Mouse (Mus musculus): ENCODE measurements around the gene Izumo1r. TPM values are rescaled to one million over a fixed set of nuclear protein-coding genes. Genes with fewer than 3 reads are reported as not detected.

Izumo1r gene
- polyA plus RNA-seq, 1 experiment from 2014 or later = 0.13 TPM

DNA sequence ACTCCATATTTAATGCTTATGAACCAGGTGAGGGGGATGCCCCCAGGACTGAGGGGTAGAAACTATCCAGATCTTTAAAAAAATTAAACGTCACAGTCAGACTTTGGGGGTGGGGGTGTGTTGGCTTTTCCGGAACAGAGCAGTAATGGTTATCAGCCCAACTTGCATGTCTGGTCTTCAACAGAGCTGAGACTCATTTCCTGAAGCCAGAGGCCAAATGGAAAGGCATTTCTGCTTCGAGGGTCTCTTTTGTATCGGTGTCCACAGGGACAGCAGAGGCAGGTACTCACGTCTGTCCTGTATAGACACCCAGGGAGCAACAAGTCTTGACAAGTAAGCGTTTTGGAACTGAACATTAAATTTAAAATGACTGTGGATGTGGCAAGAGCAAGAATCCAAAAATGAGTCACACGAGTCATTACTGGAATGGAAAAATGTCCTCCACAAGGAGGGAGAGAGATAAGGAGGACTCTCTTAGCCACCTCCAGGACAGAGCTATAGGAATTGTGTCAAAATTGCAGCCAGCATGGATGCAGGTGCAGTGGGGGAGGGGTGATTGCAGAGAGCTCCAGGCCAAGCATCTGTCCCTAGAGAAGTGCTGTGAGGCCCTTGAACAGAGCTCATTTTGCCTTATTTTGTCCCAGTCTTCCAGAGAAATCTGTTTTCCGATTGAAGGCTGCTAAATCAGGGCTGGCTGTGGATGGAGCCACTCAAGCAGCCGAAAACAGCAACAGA is 1.2 kb upstream of the Izumo1r start:
- Histone ChIP-seq H3K4me1 (replicated peaks) (peaks cover 31% of the 10 kb centered on the region), H3K9me3 (replicated peaks) (no peaks in the 10 kb centered on the region), H3K9ac (no peak overlapping the region), H3K27me3 (0 out of 2 replicates have a peak, but pooled peaks cover 8% of the 10 kb centered on the region), H3K4me3 (no peak overlapping the region), H3K36me3 (no peaks in the 10 kb centered on the region), H3K27ac (0 out of 2 replicates have a peak overlapping the region, but pooled peaks have one; percentile 16), H3K4me2 (no peak overlapping the region)
- WGBS = 25% methylated on average over 9 of the region's 9 CpGs
- ATAC-seq (replicated peaks; ENCODE audit: insufficient number of reproducible peaks, insufficient read depth, low FRiP score, low read depth) = no peak

DNA sequence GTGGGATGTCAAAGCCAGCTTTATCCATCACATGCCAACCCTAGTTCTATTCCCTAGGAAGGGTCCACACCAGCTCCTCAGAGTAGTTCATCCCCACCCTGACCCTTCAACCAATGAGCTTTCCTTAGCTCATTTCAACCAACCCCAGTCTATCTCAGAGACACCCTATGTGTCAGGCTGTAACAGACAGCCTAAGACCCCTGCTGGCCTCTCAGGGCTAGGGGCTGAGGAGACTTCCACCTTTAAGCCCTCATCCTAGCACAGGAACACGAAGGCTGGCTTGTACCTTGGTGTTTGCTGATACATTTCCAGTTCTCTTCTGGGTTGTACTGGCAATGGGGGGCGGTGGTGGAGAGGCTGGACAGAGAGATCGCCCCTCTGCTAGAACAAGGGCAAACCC is 743 bp downstream of the Izumo1r start:
- Histone ChIP-seq H3K9ac (no peak overlapping the region), H3K27ac (no peak overlapping the region), H3K4me2 (no peak overlapping the region), H3K4me1 (replicated peaks) (peaks cover 29% of the 10 kb centered on the region), H3K27me3 (0 out of 2 replicates have a peak, but pooled peaks cover 8% of the 10 kb centered on the region), H3K4me3 (no peak overlapping the region), H3K36me3 (no peaks in the 10 kb centered on the region), H3K9me3 (replicated peaks) (no peaks in the 10 kb centered on the region)
- ATAC-seq (replicated peaks; ENCODE audit: insufficient number of reproducible peaks, insufficient read depth, low FRiP score, low read depth) = no peak
- 86% methylated on average over 3 of the region's 3 CpGs for WGBS

DNA sequence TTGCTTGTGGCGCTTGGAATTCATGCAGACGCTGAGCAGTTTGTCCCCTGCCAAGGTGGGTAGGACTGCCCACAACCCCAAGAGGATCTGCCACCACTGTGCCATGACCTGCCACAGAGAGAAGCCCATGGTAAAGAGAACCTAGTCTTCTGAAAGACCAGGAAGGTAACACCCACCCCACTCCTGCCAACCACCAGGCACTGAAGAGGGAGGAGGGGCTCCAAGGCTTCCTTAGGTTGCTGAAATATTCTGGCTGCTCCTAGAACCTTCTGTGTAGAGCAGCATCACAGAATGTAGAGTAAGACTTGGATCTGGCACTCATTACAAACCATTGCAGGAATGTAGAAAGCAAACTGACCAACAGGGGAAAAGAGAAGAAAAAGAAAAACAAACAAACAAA is 1.3 kb downstream of the Izumo1r start:
- WGBS = 80% methylated on average over 2 of the region's 2 CpGs
- ATAC-seq (replicated peaks; ENCODE audit: insufficient number of reproducible peaks, insufficient read depth, low FRiP score, low read depth) = no peak

DNA sequence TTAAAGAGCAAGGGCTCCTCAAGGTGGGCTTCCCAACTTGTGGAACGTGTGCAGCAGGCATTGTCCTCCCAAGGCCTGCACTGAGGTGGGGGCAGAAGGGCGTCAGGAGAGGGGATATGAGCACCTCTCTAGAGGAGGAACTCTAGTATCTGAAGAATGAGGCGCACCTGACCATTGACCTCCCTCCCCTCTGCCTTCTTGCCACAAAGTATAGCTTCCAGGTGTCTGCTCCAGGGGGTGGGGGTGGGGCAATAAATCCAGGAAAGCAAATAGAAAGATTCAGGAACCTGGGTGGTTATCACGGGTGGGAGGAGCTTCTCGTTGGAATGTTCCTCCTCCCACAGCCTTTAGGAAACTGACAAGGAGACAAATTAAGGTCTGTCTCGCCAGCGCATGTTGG is 2.0 kb downstream of the Izumo1r start:
- WGBS = 58% methylated on average over 7 of the region's 7 CpGs
- Histone ChIP-seq H3K27me3 (0 out of 2 replicates have a peak, but pooled peaks cover 8% of the 10 kb centered on the region), H3K9me3 (replicated peaks) (no peaks in the 10 kb centered on the region), H3K9ac (no peak overlapping the region), H3K4me2 (no peak overlapping the region), H3K36me3 (no peaks in the 10 kb centered on the region), H3K4me1 (replicated peaks) (peaks cover 24% of the 10 kb centered on the region), H3K27ac (no peak overlapping the region), H3K4me3 (no peak overlapping the region)
- ATAC-seq (replicated peaks; ENCODE audit: insufficient number of reproducible peaks, insufficient read depth, low FRiP score, low read depth) = no peak

More for the DNA sequence above, 1.3 kb downstream of the Izumo1r start:
- no peak overlapping the region for H3K4me3 ChIP-seq
- no peaks in the 10 kb centered on the region for H3K9me3 ChIP-seq (replicated peaks)
- H3K4me1 ChIP-seq (replicated peaks) = peaks cover 24% of the 10 kb centered on the region
- no peak overlapping the region for H3K4me2 ChIP-seq
- 0 out of 2 replicates have a peak, but pooled peaks cover 8% of the 10 kb centered on the region for H3K27me3 ChIP-seq
- no peak overlapping the region for H3K9ac ChIP-seq
- no peak overlapping the region for H3K27ac ChIP-seq
- H3K36me3 ChIP-seq = no peaks in the 10 kb centered on the region

DNA sequence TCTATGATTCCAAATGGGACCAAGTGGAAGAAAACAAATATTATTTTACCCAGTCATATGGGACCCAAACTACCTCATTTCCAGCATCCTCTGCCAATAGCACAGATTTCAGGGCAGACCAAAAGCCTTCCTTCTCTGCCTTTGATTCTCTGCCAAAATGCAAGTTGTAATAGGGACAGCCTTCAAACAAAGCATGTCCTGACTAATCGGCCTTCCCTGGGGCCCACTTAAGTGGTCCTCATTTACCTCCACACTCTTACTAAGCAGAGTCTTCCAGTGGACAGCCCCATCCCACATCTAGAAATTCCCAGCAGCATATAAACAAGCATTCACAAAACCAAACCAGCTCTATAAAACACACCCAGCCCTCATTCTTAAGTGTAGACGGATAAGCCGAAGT is 6.6 kb downstream of the Izumo1r start:
- ATAC-seq (replicated peaks; ENCODE audit: insufficient number of reproducible peaks, insufficient read depth, low FRiP score, low read depth) = no peak
- no peak overlapping the region for H3K9ac ChIP-seq
- no peak overlapping the region for H3K4me2 ChIP-seq
- H3K27me3 ChIP-seq = no peaks in the 10 kb centered on the region
- no peaks in the 10 kb centered on the region for H3K9me3 ChIP-seq (replicated peaks)
- no peak overlapping the region for H3K4me3 ChIP-seq
- WGBS = 74% methylated on average over 3 of the region's 3 CpGs
- H3K36me3 ChIP-seq = no peaks in the 10 kb centered on the region
- 0 out of 2 replicates have a peak, but pooled peaks cover 2% of the 10 kb centered on the region for H3K4me1 ChIP-seq (replicated peaks)
- H3K27ac ChIP-seq = no peak overlapping the region

DNA sequence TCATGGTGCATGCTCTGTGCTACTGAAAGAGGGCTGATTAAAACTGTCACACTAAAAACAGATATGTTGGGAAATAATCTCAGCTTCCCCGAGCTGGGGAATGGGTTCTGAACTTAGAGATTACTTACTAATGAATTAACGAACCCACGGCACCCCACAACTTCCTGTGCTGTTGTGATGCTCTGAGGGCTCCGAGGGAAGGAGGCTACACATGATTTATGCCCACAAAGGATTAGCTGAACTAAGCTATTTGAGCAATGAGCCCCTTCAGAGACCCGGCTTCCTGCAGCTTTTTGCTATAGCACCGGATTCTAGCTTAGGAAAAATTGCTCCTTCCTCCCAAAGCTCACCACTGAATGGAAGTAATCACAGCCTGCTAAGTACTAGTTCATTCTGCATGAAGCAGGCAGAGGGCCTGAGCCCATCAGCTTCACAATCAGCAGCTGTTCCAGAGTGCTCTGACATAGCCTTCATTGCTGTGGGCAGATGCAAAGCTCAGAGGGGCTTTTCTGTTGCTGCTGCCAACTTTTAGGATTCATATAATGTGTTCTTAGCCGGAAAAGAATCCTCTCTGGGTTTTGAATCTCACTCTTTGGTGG is 8.4 kb downstream of the Izumo1r start:
- Histone ChIP-seq H3K9me3 (replicated peaks) (no peaks in the 10 kb centered on the region), H3K4me1 (replicated peaks) (0 out of 2 replicates have a peak, but pooled peaks cover 2% of the 10 kb centered on the region), H3K27ac (no peak overlapping the region), H3K36me3 (no peaks in the 10 kb centered on the region), H3K9ac (no peak overlapping the region), H3K27me3 (peaks cover under 1% of the 10 kb centered on the region; the same call in 1 of the 2 replicates), H3K4me2 (no peak overlapping the region), H3K4me3 (no peak overlapping the region)
- ATAC-seq (replicated peaks; ENCODE audit: insufficient number of reproducible peaks, insufficient read depth, low FRiP score, low read depth) = no peak
- 64% methylated on average over 7 of the region's 7 CpGs for WGBS

DNA sequence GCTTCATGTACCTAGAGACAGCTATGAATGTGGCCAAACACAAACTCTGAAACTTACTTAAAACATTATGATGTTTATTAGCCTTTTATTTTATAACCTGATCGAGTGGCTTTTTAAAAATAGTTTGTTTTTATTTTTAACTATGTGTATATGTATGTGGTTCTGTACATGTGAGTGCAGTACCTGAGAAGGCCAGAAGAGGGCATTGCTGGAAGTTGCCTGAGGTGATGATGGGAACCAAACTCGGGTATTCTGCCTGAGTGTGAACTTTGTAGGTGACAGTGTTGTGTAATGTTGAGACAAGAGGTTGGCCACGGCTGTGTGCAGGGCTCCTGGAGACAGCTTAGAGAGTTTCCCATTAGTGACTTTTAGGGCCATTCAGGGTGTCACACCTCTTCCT is 9.1 kb downstream of the Izumo1r start:
- 74% methylated on average over 3 of the region's 3 CpGs for WGBS
- ATAC-seq (replicated peaks; ENCODE audit: insufficient number of reproducible peaks, insufficient read depth, low FRiP score, low read depth) = no peak
- Histone ChIP-seq H3K4me2 (no peak overlapping the region), H3K36me3 (no peaks in the 10 kb centered on the region), H3K27me3 (peaks cover 3% of the 10 kb centered on the region; the same call in 1 of the 2 replicates), H3K9ac (no peak overlapping the region), H3K9me3 (replicated peaks) (no peaks in the 10 kb centered on the region), H3K4me3 (no peak overlapping the region), H3K4me1 (replicated peaks) (0 out of 2 replicates have a peak, but pooled peaks cover 2% of the 10 kb centered on the region), H3K27ac (no peak overlapping the region)

DNA sequence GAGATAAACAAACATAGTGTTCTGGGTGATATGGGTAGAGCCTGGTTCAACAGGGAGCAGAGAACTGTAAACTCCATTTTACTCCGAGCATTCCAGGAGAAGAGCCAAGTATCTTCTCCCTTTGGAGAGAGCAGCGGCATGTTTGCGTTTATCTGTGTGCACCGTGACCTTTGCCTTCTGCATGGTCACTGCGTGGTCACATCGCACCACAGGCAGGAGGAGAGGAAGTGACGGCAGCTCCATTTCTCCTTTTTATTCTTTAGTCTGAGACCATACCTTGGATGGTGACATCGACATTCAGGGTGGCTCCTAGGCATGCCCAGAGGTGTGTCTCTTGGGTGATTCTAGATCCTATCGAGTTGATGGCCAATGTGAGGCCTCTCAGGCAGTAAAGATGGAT is 10.4 kb downstream of the Izumo1r start:
- H3K27ac ChIP-seq = no peak overlapping the region
- no peak overlapping the region for H3K4me2 ChIP-seq
- peaks cover 3% of the 10 kb centered on the region; the same call in 1 of the 2 replicates for H3K27me3 ChIP-seq
- 0 out of 2 replicates have a peak, but pooled peaks cover 2% of the 10 kb centered on the region for H3K4me1 ChIP-seq (replicated peaks)
- H3K9me3 ChIP-seq (replicated peaks) = no peaks in the 10 kb centered on the region
- no peak overlapping the region for H3K4me3 ChIP-seq
- no peaks in the 10 kb centered on the region for H3K36me3 ChIP-seq
- WGBS = 73% methylated on average over 9 of the region's 9 CpGs
- H3K9ac ChIP-seq = no peak overlapping the region
- no peak for ATAC-seq (replicated peaks; ENCODE audit: insufficient number of reproducible peaks, insufficient read depth, low FRiP score, low read depth)

DNA sequence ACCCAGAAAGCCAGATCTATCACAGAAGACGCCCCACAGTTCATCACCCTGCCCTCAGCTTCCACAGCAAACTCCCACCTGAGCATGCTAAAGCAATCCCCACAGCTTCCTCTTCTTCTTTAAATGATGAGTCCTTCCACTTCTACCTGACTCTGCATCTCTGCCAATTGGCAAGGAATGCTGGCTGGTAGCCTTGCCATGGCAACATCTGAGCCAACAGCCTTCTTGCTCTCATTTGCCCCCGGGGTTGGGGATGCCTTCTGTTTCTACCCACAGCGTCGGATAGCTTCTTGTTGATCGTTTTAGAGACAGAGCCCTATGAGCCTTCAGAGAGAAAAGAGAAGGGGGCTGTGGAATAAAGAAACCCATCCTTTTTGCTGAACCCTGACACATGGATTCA is 11.9 kb downstream of the Izumo1r start:
- H3K9ac ChIP-seq = no peak overlapping the region
- WGBS = 79% methylated on average over 5 of the region's 5 CpGs
- no peaks in the 10 kb centered on the region for H3K36me3 ChIP-seq
- no peak for ATAC-seq (replicated peaks; ENCODE audit: insufficient number of reproducible peaks, insufficient read depth, low FRiP score, low read depth)
- no peaks in the 10 kb centered on the region for H3K4me1 ChIP-seq (replicated peaks)
- H3K27me3 ChIP-seq = peaks cover 3% of the 10 kb centered on the region; the same call in 1 of the 2 replicates
- H3K9me3 ChIP-seq (replicated peaks) = no peaks in the 10 kb centered on the region
- no peak overlapping the region for H3K27ac ChIP-seq
- no peak overlapping the region for H3K4me2 ChIP-seq
- H3K4me3 ChIP-seq = no peak overlapping the region

DNA sequence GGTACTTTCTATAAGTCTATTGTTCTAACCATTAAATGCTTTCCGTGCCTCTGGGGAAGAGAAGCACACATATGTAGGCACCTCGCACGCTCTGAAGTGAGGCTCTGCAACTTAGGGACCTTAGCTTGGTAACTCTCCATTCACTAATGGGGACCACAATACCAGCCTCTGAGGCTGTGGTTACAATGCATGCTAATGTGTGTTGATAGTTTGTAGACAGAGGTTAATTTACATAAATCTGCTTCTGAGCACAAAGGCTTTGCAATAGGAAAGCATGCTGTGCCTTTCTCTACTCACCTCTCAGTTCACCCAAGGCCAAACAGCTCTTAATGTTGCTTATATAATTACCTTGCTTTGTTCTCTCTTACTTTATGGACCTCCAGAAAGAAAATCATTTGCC is 13.1 kb downstream of the Izumo1r start:
- Histone ChIP-seq H3K4me3 (no peak overlapping the region), H3K4me2 (no peak overlapping the region)
- WGBS = 89% methylated on average over 3 of the region's 3 CpGs

DNA sequence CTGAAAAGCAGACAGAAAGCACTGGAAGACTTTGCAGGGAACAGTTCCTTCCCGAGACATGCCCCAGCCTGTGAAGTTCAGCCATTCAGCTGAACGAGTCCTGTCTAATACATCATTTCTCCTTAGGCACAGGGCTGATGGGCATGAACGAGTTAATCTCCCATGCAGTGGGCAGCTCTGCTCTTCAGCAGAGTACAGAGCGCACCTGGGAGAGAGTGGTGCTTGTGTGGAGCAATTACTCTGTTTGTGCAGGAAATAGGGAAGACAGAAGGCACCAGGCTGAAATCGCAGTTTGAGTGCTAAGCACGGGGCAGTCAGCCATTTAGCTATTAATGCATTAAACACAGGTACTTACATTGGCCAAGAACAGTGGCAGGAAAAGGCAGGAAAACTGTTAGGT is 15.1 kb downstream of the Izumo1r start:
- no peaks in the 10 kb centered on the region for H3K4me1 ChIP-seq (replicated peaks)
- H3K9me3 ChIP-seq (replicated peaks) = no peaks in the 10 kb centered on the region
- no peak overlapping the region for H3K27ac ChIP-seq
- no peak overlapping the region for H3K4me3 ChIP-seq
- ATAC-seq (replicated peaks; ENCODE audit: insufficient number of reproducible peaks, insufficient read depth, low FRiP score, low read depth) = no peak
- WGBS = 64% methylated on average over 6 of the region's 6 CpGs
- H3K36me3 ChIP-seq = no peaks in the 10 kb centered on the region
- no peak overlapping the region for H3K4me2 ChIP-seq
- H3K9ac ChIP-seq = no peak overlapping the region
- H3K27me3 ChIP-seq = peaks cover 3% of the 10 kb centered on the region; the same call in 1 of the 2 replicates

More for the DNA sequence above, 13.1 kb downstream of the Izumo1r start:
- Histone ChIP-seq H3K36me3 (no peaks in the 10 kb centered on the region), H3K4me1 (replicated peaks) (no peaks in the 10 kb centered on the region), H3K27me3 (peaks cover 3% of the 10 kb centered on the region; the same call in 1 of the 2 replicates), H3K9ac (no peak overlapping the region), H3K27ac (no peak overlapping the region), H3K9me3 (replicated peaks) (no peaks in the 10 kb centered on the region)
- ATAC-seq (replicated peaks; ENCODE audit: insufficient number of reproducible peaks, insufficient read depth, low FRiP score, low read depth) = no peak
